Mouse (Mus musculus) T-helper 2 cell (primary cell): ENCODE results near the gene Hnf4a.

Experiments used
- in situ Hi-C: fragments of 300-600 bp; cut with MboI, MseI; formaldehyde crosslinking; loops from one replicate; pipeline ENCODE4 v1.15.1; 2025; ENCODE audit warnings: high pct_unique_total_duplicates

The Hnf4a gene

DNA sequence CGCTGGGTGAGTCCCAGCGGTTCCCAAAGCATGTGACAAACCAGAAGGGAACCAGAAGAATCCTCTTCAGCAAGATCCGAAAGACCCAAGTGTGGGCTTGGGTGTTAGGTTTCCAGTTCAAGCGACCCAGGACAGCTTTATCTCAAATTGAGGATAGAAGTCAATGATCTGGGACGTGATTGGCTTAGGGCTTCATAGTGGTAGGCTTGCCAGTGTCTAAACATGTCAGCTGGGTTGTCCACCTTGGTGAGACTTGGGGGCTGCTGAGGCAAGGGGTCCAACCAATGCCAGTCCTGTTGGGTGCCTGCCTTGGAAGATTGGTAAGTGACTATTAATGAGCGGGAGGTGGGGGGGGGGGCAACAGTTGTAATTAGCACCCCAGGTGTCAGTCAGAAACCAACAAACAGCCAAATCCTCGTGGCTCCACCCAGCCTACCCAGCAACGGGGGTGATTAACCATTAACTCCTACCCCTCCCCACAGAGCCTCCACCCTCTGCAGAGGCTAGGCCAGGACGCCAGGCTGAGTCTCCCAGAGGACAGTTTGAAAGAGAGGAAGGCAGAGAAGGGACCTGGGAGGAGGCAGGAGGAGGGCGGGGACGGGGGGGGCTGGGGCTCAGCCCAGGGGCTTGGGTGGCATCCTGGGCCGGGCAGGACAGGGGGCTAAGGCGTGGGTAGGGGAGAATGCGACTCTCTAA is 40.2 kb downstream of the Hnf4a start:
- in situ Hi-C loops, result no loop called here

- in situ Hi-C loops, result no loop called here
Observed at GRCm38 (mm10) chr2:163548822-163549221, 42.2 kb downstream of the Hnf4a start.

DNA sequence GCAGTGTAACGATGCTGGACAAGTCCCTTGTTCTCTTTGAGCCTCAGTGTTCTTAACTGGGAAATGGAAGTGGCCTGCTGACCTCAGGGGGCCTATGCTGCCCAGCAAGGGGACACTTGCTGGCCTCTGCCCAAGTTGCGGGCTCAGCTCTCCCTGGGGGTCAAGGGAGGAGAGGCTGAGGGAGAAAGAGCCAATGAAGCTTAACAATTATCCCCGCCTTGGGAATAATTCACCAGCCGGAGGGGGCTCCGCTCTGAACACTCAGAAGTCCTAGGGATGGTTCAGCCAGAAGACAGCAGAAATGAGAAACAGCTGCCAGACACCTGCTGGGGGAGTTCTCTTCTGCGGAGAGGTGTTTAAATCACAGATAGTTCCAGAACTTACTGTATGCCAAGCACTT is 43.2 kb downstream of the Hnf4a start:
- in situ Hi-C loops, result loop anchor here (5.0 kb wide), 1 partner anchor 62 kb away; no protein-coding TSS in a partner anchor

- in situ Hi-C loops, result loop anchor here (5.0 kb wide), 1 partner anchor 65 kb away; no protein-coding TSS in a partner anchor
Observed at GRCm38 (mm10) chr2:163552518-163552929, 45.9 kb downstream of the Hnf4a start.

DNA sequence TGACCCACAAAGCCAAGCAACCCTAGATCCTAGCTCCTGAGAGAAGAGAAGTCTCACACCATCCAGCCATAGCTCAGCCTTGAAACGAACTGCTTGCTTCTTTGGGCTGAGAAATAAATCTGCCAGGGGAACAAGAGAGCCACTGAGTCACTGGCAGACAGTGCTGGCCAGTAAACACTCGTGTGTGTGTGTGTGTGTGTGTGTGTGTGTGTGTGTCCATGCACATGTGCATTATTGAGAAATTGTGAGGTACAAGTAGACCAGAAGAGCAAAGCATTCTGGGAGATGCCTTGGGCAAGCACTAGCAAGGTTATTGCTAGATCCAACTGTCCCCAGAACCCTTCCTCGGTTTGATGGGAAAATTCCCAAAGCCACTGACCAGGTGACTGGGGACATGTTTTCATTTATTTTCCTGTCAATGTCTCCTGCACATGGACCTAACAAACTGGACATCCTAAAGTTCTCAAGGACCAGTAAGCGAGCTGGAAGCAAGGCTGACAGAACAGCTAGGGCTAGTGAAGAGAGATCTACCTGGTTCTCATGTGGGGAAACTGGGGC is 47.9 kb downstream of the Hnf4a start:
- in situ Hi-C loops, result loop anchor here (5.0 kb wide), 1 partner anchor 67 kb away; no protein-coding TSS in a partner anchor

DNA sequence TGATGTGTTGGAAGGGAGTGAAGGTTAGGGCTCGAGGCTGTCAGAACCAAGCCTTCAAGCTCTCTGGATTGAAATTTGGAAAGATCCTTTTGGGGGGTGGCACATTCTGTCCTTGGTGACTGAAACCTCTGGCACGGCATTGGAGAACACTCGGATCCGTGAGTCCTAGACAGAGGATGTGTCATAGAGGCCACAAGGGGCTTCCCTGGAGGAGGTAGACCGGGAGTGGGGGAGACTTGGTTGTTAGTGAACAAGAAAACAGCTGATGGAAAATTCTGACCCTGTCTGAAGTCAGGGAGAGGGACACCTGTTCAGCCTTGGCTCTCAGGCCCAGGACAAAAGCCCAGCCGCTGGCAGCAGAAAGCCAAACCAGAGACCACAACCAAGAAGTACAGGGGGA is 48.4 kb downstream of the Hnf4a start:
- in situ Hi-C loops, result loop anchor here (5.0 kb wide), 1 partner anchor 68 kb away; no protein-coding TSS in a partner anchor

- in situ Hi-C loops, result no loop called here
Observed at GRCm38 (mm10) chr2:163555417-163555816, 48.8 kb downstream of the Hnf4a start.

- in situ Hi-C loops, result no loop called here
Observed at GRCm38 (mm10) chr2:163558548-163558947, 51.9 kb downstream of the Hnf4a start.

DNA sequence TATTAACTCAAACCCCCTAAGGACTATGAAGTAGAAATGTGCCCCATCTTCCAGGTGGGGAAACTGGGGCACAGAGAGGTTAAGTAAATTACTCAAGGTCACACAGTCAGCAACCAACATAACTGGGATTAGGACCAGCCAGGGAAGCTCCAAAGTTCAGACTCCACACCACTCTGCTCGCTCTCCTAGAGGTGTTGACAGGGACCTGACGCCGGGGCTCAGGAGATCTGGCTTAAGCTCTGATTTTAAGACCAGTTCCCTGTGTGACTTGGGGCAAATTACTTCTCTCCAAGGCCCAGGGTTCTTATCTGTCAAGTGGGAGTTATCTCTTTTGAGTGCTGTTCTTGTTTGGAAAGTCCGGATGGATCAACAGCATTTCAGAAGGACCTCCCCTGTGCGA is 52.6 kb downstream of the Hnf4a start:
- in situ Hi-C loops, result no loop called here

GRCm38 (mm10) chr2:163560247-163560646 is 53.6 kb downstream of the Hnf4a start:
- in situ Hi-C loops, result no loop called here

- in situ Hi-C loops, result no loop called here
Observed at GRCm38 (mm10) chr2:163561258-163561948, 54.8 kb downstream of the Hnf4a start.

- in situ Hi-C loops, result no loop called here
Observed at GRCm38 (mm10) chr2:163564646-163565045, 58.0 kb downstream of the Hnf4a start.

DNA sequence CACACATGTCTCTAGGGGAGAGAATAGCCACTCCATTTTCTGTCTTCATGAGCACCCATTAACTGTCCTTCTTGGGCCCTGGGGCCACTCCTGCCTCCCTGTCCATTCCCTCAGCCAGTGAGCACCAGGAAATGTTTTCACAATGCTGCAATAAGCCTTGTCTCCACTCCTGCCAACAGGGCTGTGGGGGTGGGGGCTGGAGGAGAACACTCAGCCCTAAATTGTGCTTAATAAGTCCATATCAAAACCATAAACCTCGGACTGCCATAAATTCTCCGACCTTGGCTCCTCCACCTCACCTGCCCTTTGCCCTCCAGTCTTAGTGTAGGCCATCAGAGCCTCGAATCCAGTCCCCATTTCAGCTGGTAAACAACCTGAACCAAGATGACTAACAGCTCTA is 67.7 kb downstream of the Hnf4a start:
- in situ Hi-C loops, result no loop called here

DNA sequence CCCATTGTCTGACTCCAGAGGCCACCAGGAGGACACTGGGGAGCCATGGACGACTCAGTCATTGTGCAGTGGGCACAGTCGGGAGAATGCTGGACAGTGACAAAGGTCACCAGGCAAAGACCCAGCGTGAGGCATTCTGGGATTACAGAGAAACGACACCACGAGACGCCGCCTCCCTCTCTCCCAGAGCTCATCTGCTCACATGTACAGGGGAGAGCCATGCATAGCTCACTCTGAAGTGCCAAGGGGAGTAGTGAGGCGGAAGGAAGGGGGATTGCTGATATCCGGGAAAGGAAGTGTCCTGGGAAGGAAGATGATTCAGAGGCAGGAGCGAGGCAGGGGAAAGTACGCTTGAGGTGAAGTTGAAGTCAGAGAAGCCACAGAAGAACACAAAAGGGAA is 68.6 kb downstream of the Hnf4a start:
- in situ Hi-C loops, result no loop called here

- in situ Hi-C loops, result no loop called here
Observed at GRCm38 (mm10) chr2:163577986-163578385, 71.4 kb downstream of the Hnf4a start.

- in situ Hi-C loops, result no loop called here
Observed at GRCm38 (mm10) chr2:163580069-163580945, 73.7 kb downstream of the Hnf4a start.

DNA sequence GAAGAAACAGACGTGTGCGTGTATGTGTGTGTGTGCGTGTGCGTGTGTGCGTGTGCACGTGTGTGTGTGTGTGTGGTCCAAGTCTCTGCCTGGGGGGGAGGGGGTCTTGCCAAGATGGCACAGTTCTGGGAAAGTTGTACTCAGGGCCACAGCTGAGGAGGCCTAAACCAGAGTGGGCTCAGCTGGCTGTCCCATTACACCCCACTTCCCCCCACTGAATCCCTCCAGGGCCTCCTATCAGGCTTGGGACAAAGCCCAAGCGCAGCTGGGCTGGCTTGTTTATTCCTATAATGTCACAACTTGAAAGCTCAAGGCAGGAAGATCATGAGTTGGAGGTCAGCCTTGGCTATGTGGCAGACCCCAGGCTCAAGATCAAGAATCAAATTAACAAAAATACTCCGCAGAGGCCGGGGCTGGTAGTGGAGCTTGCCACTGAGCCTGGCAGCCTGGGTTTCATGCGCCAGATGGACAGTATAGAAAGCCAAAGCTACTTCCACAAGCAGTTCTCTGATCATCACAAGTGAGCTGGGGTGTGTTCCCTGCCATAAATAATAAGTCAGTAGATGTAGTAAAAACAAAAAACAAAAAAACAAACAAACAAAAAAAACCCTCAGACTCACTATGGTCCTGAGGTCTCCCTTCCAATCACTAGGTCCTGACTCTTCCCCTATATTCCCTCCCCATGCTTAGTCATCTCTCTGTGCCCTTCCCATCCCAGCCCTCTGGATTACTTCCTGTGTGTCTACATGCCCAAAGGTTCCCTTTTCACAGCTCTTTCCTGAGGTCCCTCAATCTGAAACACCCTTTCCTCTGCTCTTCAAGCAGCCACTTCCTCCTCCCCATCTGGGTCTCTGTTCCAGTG is 76.8 kb downstream of the Hnf4a start:
- in situ Hi-C loops, result no loop called here

GRCm38 (mm10) chr2:163584088-163584426 is 77.4 kb downstream of the Hnf4a start:
- in situ Hi-C loops, result no loop called here

DNA sequence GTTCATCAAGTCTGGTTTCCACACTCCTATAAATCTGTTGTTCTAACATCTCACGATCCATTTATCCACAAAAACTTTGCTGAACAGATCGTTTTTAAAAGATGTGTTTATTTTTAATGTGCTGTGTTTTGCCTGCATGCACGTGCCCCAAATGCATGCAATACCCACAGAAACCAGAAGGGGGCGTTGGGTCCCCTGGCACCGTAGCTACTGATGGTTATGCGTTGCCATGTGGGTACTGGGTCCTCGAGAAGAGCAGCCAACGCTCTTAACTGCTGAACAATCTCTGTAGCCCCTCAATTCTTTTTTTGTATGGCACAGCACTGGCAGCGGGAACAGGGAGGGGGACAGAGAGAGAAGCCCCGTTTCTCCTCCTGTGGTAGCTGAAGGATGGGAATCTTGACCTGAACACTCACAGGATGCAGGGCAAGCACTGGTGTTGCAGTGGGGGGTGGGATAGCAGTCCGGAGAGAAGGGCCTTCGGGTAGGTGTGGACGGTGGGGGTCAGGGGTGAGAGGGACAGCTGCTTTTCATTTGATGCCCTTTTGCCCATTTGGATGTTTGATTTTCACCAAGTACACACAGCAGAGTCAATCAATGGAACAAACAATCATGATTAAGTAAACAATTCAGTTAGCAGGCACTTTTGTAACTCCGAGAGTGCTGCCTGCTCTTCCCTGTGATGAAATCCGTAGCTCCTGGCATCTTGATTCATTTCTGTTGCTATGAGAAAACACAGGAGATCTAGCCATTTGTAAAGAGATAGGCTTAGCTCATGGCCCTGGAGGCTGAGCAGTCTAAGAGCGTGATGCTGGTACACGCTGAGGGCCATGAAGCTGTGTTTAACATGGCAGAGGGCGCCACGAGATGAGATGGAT is 80.0 kb downstream of the Hnf4a start:
- in situ Hi-C loops, result no loop called here

GRCm38 (mm10) chr2:163587506-163587905 is 80.9 kb downstream of the Hnf4a start:
- in situ Hi-C loops, result no loop called here
